Mouse (Mus musculus): ENCODE results near the gene Tmem132b.

- TF ChIP-seq MAFK (IDR thresholded peaks at IDR 0.05; ENCODE audit: insufficient replicate concordance, low read length), result no peak
- TF ChIP-seq POLR2A (IDR thresholded peaks at IDR 0.05; ENCODE audit: low read depth, low read length), result no peak
- no peak for TF ChIP-seq USF1 (IDR thresholded peaks at IDR 0.05; ENCODE audit: low read depth, low read length)
- TF ChIP-seq E2F4 (IDR thresholded peaks at IDR 0.05; ENCODE audit: insufficient replicate concordance, low read depth, low read length), result no peak
- TF ChIP-seq CTCF (conservative IDR thresholded peaks at IDR 0.05 in 1 of 2, IDR thresholded peaks at IDR 0.05 in 1 of 2; ENCODE audit: low read depth in 2 of 2, low read length in 2 of 2), result no peak
- TF ChIP-seq ZMIZ1 (IDR thresholded peaks at IDR 0.05; ENCODE audit: low read depth, low read length), result no peak
- TF ChIP-seq MAX (IDR thresholded peaks at IDR 0.05; ENCODE audit: low read length), result no peak
- no peak for TF ChIP-seq NRF1 (IDR thresholded peaks at IDR 0.05; ENCODE audit: low read depth, low read length)
- TF ChIP-seq EP300 (IDR thresholded peaks at IDR 0.05; ENCODE audit: low read length), result no peak
- TF ChIP-seq CHD2 (IDR thresholded peaks at IDR 0.05; ENCODE audit: low read length), result no peak
- no peak for TF ChIP-seq MEF2A (IDR thresholded peaks at IDR 0.05; ENCODE audit: borderline replicate concordance, low read depth, low read length)
- TF ChIP-seq SIN3A (IDR thresholded peaks at IDR 0.05; ENCODE audit: low read length), result no peak
Measured at GRCm38 (mm10) chr5:125745727-125746126, 214.2 kb downstream of the Tmem132b start.
